Mouse (Mus musculus) thymus, adult 2 months (tissue): ENCODE data around the gene Mrpl2. TPM values are rescaled to one million over a fixed set of nuclear protein-coding genes. Genes with fewer than 3 reads are reported as not detected.

ENCODE experiments used
- DNase-seq: peaks from one replicate; pipeline ENCODE4 v3.0.0; 2021
- H3K27ac ChIP-seq: fragments of 200-500 bp; 2 replicates; pipeline ENCODE4 v1.5.1; 2012; ENCODE audit warnings: low read length, control low read depth; ENCODE audit not compliant: control insufficient read depth, insufficient read depth
- H3K27me3 ChIP-seq: fragments of 200-500 bp; 2 replicates; pipeline ENCODE4 v1.6.1; 2012; ENCODE audit warnings: mild to moderate bottlenecking, low read length, moderate library complexity, mixed read lengths; ENCODE audit not compliant: control insufficient read depth, insufficient read depth
- H3K36me3 ChIP-seq: fragments of 200-500 bp; 2 replicates; pipeline ENCODE4 v1.6.1; 2012; ENCODE audit warnings: mild to moderate bottlenecking, low read length, moderate library complexity; ENCODE audit not compliant: control insufficient read depth, insufficient read depth
- H3K4me1 ChIP-seq: fragments of 200-500 bp; replicated peaks from 2 replicates; pipeline ENCODE4 v1.6.1; 2012; ENCODE audit warnings: low read length; ENCODE audit not compliant: control insufficient read depth, insufficient read depth
- H3K4me3 ChIP-seq: fragments of 200-500 bp; 2 replicates; pipeline ENCODE4 v1.5.1; 2012; ENCODE audit warnings: mild to moderate bottlenecking, low read length, control low read depth, moderate library complexity; ENCODE audit not compliant: control insufficient read depth, insufficient read depth
- CTCF ChIP-seq: fragments of 200-500 bp; IDR thresholded peaks from 2 replicates; pipeline ENCODE4 v1.5.1; 2012; ENCODE audit warnings: mild to moderate bottlenecking, control low read depth, low read length, moderate library complexity, borderline replicate concordance; ENCODE audit not compliant: control insufficient read depth, poor library complexity, insufficient read depth; ENCODE audit errors: extremely low read depth
- POLR2A ChIP-seq: fragments of 200-500 bp; IDR thresholded peaks from 2 replicates; pipeline ENCODE4 v1.6.1; 2012; ENCODE audit warnings: mild to moderate bottlenecking, low read length, control low read depth, moderate library complexity; ENCODE audit not compliant: control insufficient read depth, poor library complexity, insufficient read depth; ENCODE audit errors: extremely low read depth
- WGBS: fragments of 180-500 bp; shearing (Covaris S2); methylation state at CpG from one replicate; pipeline ENCODE4 v1.1.7; 2018; 5-methylcytosine and 5-hydroxymethylcytosine counted together
- polyA plus RNA-seq: library from polyadenylated mRNA; depleted of rRNA; stranded (reverse); fragments of >200 nt; gene quantifications from 2 replicates; pipeline ENCODE4 v1.2.3, GENCODE M21; 2012

The Mrpl2 gene
- polyA plus RNA-seq, 1 experiment, result 68.3 TPM

GRCm38 (mm10) chr17:46618394-46618768 lies 27.6 kb upstream of the Mrpl2 start:
- Histone ChIP-seq H3K27me3 (no peaks in the 10 kb centered on the region), H3K36me3 (no peaks in the 10 kb centered on the region), H3K4me1 (peaks cover 8% of the 10 kb centered on the region; the same call in 1 of the 2 replicates), H3K27ac (no peak overlapping the region), H3K4me3 (no peak overlapping the region)
- TF ChIP-seq POLR2A (no peak), CTCF (no peak)
- DNase-seq, result no peak
- 79% methylated on average over 6 of the region's 6 CpGs for WGBS

- TF ChIP-seq CTCF (no peak), POLR2A (no peak)
- Histone ChIP-seq H3K36me3 (no peaks in the 10 kb centered on the region), H3K27ac (no peak overlapping the region), H3K4me1 (peaks cover 8% of the 10 kb centered on the region; the same call in 1 of the 2 replicates), H3K4me3 (no peak overlapping the region), H3K27me3 (no peaks in the 10 kb centered on the region)
- 81% methylated on average over 27 of the region's 27 CpGs for WGBS
- DNase-seq, result no peak
Observed at GRCm38 (mm10) chr17:46618769-46619682, 27.0 kb upstream of the Mrpl2 start.

GRCm38 (mm10) chr17:46619683-46620357 lies 26.2 kb upstream of the Mrpl2 start:
- 91% methylated on average over 16 of the region's 16 CpGs for WGBS
- H3K27me3 ChIP-seq, result no peaks in the 10 kb centered on the region
- no peak overlapping the region for H3K27ac ChIP-seq
- no peak for TF ChIP-seq POLR2A
- TF ChIP-seq CTCF, result no peak
- no peak overlapping the region for H3K4me3 ChIP-seq
- H3K4me1 ChIP-seq, result peaks cover 8% of the 10 kb centered on the region; the same call in 1 of the 2 replicates
- no peak for DNase-seq
- no peaks in the 10 kb centered on the region for H3K36me3 ChIP-seq

DNA sequence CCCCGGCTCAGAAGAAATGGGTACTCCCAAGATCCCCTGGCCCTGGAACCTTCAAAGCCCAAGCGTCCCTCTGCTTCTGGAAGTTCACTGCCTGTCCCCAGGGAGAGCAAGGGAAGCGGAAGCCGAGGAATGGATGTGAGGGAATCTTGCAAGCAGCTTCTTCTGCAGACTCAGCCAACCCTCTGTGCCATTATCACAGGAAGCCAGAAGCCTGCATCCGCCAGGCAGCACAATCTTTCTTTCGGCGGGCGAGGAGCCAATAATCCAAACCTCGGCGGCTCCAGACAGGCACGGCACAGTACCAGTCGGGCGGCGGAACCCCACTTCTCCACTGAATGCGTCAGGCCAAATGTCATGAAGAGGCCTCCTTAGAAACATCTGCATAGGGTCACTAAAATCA lies 24.7 kb upstream of the Mrpl2 start:
- DNase-seq, result no peak
- no peaks in the 10 kb centered on the region for H3K36me3 ChIP-seq
- peaks cover 8% of the 10 kb centered on the region; the same call in 1 of the 2 replicates for H3K4me1 ChIP-seq
- H3K27ac ChIP-seq, result no peak overlapping the region
- no peak for TF ChIP-seq POLR2A
- TF ChIP-seq CTCF, result no peak
- no peak overlapping the region for H3K4me3 ChIP-seq
- WGBS, result 92% methylated on average over 15 of the region's 15 CpGs
- no peaks in the 10 kb centered on the region for H3K27me3 ChIP-seq

DNA sequence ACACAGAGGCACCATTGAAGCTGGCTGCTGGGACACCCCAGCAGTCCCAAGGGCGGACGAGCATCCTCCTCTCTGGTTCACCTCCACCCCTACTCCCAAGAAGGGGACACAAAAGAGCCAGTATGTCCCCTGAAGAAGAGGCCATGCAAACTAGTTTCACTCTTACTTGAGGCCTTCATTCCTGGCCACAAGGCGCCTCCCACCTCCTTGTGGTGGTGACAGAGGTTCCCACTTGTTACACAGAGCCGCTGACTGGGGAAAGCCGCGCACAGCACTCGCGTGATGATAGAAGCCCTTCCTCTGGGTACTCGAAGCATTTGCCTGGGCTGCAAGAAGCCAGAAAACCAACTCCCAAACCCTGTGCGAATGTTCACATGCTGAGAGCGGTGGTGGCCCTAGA lies 23.8 kb upstream of the Mrpl2 start:
- H3K4me1 ChIP-seq, result peaks cover 8% of the 10 kb centered on the region; the same call in 1 of the 2 replicates
- TF ChIP-seq POLR2A (no peak), CTCF (no peak)
- WGBS, result 19% methylated on average over 11 of the region's 11 CpGs
- no peaks in the 10 kb centered on the region for H3K27me3 ChIP-seq
- no peak for DNase-seq
- no peak overlapping the region for H3K27ac ChIP-seq
- H3K36me3 ChIP-seq, result no peaks in the 10 kb centered on the region
- no peak overlapping the region for H3K4me3 ChIP-seq

GRCm38 (mm10) chr17:46623819-46624557 lies 22.0 kb upstream of the Mrpl2 start:
- Histone ChIP-seq H3K36me3 (no peaks in the 10 kb centered on the region), H3K27me3 (0 out of 2 replicates have a peak, but pooled peaks cover 2% of the 10 kb centered on the region), H3K27ac (no peak overlapping the region), H3K4me1 (peaks cover 16% of the 10 kb centered on the region), H3K4me3 (no peak overlapping the region)
- WGBS, result 59% methylated on average over 10 of the region's 10 CpGs
- DNase-seq, result no peak
- TF ChIP-seq POLR2A, result no peak
- no peak for TF ChIP-seq CTCF

GRCm38 (mm10) chr17:46624598-46624997 lies 21.4 kb upstream of the Mrpl2 start:
- WGBS, result 78% methylated on average over 12 of the region's 12 CpGs
- H3K4me1 ChIP-seq, result peaks cover 19% of the 10 kb centered on the region
- no peak overlapping the region for H3K4me3 ChIP-seq
- no peaks in the 10 kb centered on the region for H3K36me3 ChIP-seq
- no peak for TF ChIP-seq POLR2A
- TF ChIP-seq CTCF, result no peak
- no peak for DNase-seq
- 0 out of 2 replicates have a peak, but pooled peaks cover 2% of the 10 kb centered on the region for H3K27me3 ChIP-seq
- H3K27ac ChIP-seq, result no peak overlapping the region
